Mouse (Mus musculus) hindbrain, embryonic 16.5 days (tissue): ENCODE measurements at regions not wholly inside any gene's neighbourhood (a gene's known extent, or its start where the extent isn't known, plus 50 kb on each side); places are given as distances from the start of the nearest gene placed in this dataset.
A peak's percentile ranks its signal among the peaks of the same experiment; 100 is the strongest.

Source experiments
- ATAC-seq: fragments of 200-750 bp; cut with Nextera tagmentation; 2 replicates; pipeline ENCODE4 v1.8.0; 2017; ENCODE audit warnings: moderate TSS enrichment, moderate library complexity
- H3K27ac ChIP-seq: fragments of 300-500 bp; sonication (generic); 2 replicates; pipeline ENCODE4 v1.5.1; 2014; ENCODE audit warnings: low read depth, mild to moderate bottlenecking, control low read depth, low read length, moderate library complexity
- H3K27me3 ChIP-seq: fragments of 300-500 bp; sonication (generic); replicated peaks from 2 replicates; pipeline ENCODE4 v1.6.1; 2014; ENCODE audit warnings: low read length; ENCODE audit not compliant: control insufficient read depth, insufficient read depth
- H3K36me3 ChIP-seq: fragments of 300-500 bp; sonication (generic); 2 replicates; pipeline ENCODE4 v1.6.1; 2014; ENCODE audit warnings: mild to moderate bottlenecking, low read length, moderate library complexity, mixed read lengths; ENCODE audit not compliant: control insufficient read depth, insufficient read depth
- H3K4me1 ChIP-seq: fragments of 300-500 bp; sonication (generic); 2 replicates; pipeline ENCODE4 v1.6.1; 2014; ENCODE audit warnings: low read depth, low read length; ENCODE audit not compliant: control insufficient read depth, insufficient read depth
- H3K4me2 ChIP-seq: fragments of 300-500 bp; sonication (generic); 2 replicates; pipeline ENCODE4 v1.6.1; 2014; ENCODE audit warnings: mild to moderate bottlenecking, low read length, control low read depth, moderate library complexity
- H3K4me3 ChIP-seq: fragments of 300-500 bp; sonication (generic); 2 replicates; pipeline ENCODE4 v1.5.1; 2014; ENCODE audit warnings: mild to moderate bottlenecking, low read length, control low read depth, moderate library complexity
- H3K9ac ChIP-seq: fragments of 300-500 bp; sonication (generic); 2 replicates; pipeline ENCODE4 v1.6.1; 2014; ENCODE audit warnings: low read depth, mild to moderate bottlenecking, control low read depth, low read length, moderate library complexity
- H3K9me3 ChIP-seq: fragments of 300-500 bp; sonication (generic); 2 replicates; pipeline ENCODE4 v1.6.1; 2014; ENCODE audit warnings: mild to moderate bottlenecking, low read length, moderate library complexity; ENCODE audit not compliant: control insufficient read depth
- WGBS: fragments of 180-500 bp; shearing (Covaris S2); extraction: QIAGEN DNeasy Blood & Tissue Kit; methylation state at CpG from one replicate; pipeline ENCODE4 v1.1.7; 2014; 5-methylcytosine and 5-hydroxymethylcytosine counted together

DNA sequence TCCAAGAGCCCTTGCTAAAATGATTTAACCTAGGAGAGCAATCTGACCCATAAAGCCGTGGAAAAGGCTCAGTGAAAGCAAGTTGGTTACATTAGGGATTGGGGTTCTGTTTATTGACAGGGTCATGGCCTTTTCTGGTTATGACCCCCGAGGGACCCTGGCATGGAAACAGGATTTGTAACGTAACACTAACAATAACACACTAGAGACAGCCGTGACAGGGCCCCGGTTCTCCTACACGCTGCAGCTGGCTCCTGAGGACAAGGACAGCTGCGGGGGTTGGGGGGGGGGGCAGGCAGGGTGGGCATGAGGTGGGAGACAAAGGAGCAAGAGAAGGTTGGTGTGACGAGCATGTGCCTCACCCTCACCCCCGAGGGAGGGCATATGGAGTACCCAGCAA lies 300.4 kb downstream of the Ets1 start:
- no peak for ATAC-seq
- no peaks in the 10 kb centered on the region for H3K9me3 ChIP-seq
- no peaks in the 10 kb centered on the region; the same call in 1 of the 2 replicates for H3K27me3 ChIP-seq
- no peaks in the 10 kb centered on the region; the same call in 1 of the 2 replicates for H3K4me1 ChIP-seq
- no peak overlapping the region for H3K27ac ChIP-seq
- no peak overlapping the region for H3K4me3 ChIP-seq
- H3K36me3 ChIP-seq, result no peaks in the 10 kb centered on the region
- H3K9ac ChIP-seq, result no peak overlapping the region
- no peak overlapping the region for H3K4me2 ChIP-seq
- whole genome bisulfite sequencing, result 39% methylated on average over 9 of the region's 9 CpGs

DNA sequence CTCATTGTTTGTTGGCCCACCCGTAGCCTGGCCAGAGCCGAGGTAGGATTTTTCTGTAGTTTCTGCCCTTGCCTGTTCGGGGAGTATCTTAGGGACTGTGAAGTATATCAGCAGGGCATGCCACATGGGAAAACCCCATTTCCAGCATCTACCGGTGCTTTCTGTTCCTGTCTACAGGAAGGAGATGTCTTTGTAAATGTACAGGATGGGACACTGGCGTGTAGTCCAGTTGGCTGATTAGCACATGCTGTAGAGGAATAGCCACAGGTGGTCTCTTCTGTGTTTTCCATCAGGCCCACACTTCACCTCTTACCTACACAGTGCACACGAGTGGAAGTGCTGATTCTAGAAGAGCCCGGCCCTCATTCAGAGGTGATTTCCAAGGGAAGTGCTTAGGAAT lies 301.4 kb downstream of the Ets1 start:
- Histone ChIP-seq H3K9ac (no peak overlapping the region), H3K9me3 (no peaks in the 10 kb centered on the region), H3K27me3 (no peaks in the 10 kb centered on the region; the same call in 1 of the 2 replicates), H3K27ac (no peak overlapping the region), H3K4me1 (no peaks in the 10 kb centered on the region; the same call in 1 of the 2 replicates), H3K4me2 (no peak overlapping the region), H3K4me3 (no peak overlapping the region), H3K36me3 (no peaks in the 10 kb centered on the region)
- WGBS, result 89% methylated on average over 7 of the region's 7 CpGs
- ATAC-seq, result no peak

DNA sequence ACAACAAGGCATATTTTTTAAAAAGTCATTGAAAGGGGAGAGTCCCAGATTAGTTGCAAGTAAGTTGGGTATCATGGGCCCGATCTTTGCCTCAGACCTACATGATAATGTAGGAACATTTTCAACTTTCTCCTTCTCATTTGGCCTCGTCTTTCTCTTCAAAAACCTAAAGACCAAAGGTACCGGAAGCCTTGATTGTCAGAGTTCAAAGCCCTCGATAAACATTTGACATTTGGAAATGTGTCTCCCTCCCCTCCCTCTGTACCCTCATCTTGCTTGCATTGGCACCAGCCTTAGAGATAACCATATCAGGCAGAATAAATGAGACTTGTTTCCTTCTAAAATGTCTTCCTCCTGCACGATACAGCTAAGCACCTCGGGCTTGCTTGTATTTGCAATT lies 302.8 kb downstream of the Ets1 start:
- Histone ChIP-seq H3K9me3 (no peaks in the 10 kb centered on the region), H3K4me1 (no peaks in the 10 kb centered on the region; the same call in 1 of the 2 replicates), H3K9ac (no peak overlapping the region), H3K36me3 (no peaks in the 10 kb centered on the region), H3K27ac (no peak overlapping the region), H3K27me3 (no peaks in the 10 kb centered on the region; the same call in 1 of the 2 replicates), H3K4me3 (no peak overlapping the region), H3K4me2 (no peak overlapping the region)
- ATAC-seq, result no peak
- 95% methylated on average over 6 of the region's 6 CpGs for WGBS

DNA sequence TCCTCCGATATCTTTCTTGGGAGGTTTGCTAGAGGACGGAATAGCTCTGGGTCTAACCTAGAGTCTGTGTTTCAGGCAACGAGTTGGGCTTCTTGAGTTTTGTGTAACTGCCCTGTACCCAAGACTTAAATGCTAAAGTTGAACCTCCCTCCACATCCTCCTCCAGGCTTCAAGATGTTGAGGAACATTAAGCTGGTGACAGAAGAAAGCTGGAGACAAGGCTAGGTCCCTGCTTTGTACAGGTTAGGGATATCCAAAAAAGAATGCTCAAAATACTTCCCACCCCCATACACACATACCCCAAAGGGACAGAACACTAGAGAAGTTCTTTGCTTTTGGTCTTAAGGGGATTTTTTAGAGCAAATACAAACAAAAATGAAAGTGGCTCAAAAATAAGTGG lies 303.6 kb downstream of the Ets1 start:
- Histone ChIP-seq H3K36me3 (no peaks in the 10 kb centered on the region), H3K9ac (no peak overlapping the region), H3K9me3 (no peaks in the 10 kb centered on the region), H3K4me3 (no peak overlapping the region), H3K27me3 (no peaks in the 10 kb centered on the region; the same call in 1 of the 2 replicates), H3K27ac (no peak overlapping the region), H3K4me2 (no peak overlapping the region), H3K4me1 (no peaks in the 10 kb centered on the region; the same call in 1 of the 2 replicates)
- ATAC-seq, result no peak
- WGBS, result 95% methylated on average over 3 of the region's 3 CpGs

DNA sequence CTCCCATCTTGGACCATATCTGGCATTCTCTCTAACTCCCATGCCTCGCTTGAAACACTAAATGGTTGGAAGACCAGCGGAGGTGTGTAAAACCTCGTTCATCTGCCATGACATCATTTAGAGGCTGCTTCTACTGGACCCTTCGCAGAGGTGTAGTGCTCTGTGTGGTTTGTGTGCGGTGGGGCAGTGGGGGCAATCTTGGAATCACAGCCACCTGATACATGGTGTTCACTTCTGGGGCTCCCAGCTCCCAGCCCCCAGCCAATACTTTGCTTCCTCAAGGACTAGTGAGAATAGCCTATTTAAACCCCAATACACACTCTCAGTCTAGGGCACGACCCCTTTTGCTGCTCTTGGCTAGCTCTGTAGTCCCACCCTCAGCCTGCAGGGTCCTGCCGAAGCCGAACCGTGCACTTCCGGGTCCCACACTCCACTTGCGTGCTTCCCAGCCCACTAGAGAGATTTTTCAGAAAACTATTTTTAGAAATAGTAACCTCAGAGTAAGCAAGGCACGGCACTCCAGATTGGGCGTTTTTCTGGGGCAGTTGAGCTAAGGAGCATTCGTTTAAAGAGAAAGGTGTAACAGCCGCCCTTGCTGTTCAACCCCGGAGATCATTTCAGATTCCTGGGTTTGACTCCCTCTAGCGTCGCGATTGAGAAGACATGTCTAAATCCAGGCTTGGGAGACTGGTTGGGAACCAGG lies 304.2 kb downstream of the Ets1 start:
- peak overlapping the region; percentile 46 for H3K4me3 ChIP-seq
- H3K9ac ChIP-seq, result peak overlapping the region; percentile 63
- H3K36me3 ChIP-seq, result no peaks in the 10 kb centered on the region
- ATAC-seq, result peak; percentile 90
- no peaks in the 10 kb centered on the region; the same call in 1 of the 2 replicates for H3K4me1 ChIP-seq
- H3K27me3 ChIP-seq, result no peaks in the 10 kb centered on the region; the same call in 1 of the 2 replicates
- H3K4me2 ChIP-seq, result peak overlapping the region; percentile 64
- H3K27ac ChIP-seq, result no peak overlapping the region
- no peaks in the 10 kb centered on the region for H3K9me3 ChIP-seq
- WGBS, result 23% methylated on average over 19 of the region's 19 CpGs

DNA sequence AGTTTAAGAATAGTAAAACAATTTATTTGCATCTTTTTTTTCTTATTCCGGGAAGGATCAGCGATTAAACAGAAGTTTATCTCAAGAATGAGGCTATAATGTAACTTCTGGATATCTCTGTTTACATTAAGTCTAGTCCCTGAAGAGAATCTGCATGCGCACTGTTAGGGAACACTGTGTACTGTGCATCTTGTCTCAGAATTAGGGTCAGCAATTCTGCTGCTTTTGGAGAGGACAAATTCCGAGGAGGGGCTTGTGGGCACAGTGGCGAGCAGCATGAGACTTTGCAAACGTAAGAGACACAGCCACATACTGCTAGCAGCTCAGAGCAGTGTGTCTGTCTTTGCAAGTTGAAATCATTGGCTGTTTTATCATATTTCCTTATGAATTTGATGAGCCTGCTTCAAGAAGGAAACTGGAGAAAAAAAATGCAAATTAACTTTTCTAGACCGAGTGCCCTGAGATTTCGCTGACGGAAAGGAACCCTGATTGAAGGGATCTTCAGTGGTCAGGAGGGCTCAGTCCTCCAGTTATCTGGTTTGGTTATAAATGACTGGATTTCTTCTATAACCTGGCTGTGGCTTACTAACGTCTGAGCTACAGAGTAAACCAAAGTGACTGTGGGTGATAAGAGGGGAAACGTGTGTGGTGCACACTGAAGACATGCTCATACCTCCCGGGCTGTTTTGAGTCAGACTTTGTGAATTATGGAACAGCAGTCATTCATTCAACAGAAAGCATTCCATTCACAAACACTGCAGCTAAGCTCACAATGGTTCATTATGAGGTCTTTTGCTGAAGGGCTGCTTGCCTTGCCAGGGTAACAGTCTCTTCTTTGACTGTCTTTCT lies 305.1 kb downstream of the Ets1 start:
- H3K4me2 ChIP-seq, result peak overlapping the region; percentile 64
- H3K9ac ChIP-seq, result no peak overlapping the region
- no peaks in the 10 kb centered on the region for H3K9me3 ChIP-seq
- H3K36me3 ChIP-seq, result no peaks in the 10 kb centered on the region
- H3K4me3 ChIP-seq, result 0 out of 2 replicates have a peak overlapping the region, but pooled peaks have one; percentile 18
- H3K27ac ChIP-seq, result no peak overlapping the region
- WGBS, result 32% methylated on average over 12 of the region's 12 CpGs
- H3K27me3 ChIP-seq, result no peaks in the 10 kb centered on the region; the same call in 1 of the 2 replicates
- peak; percentile 60; the same call in 1 of the 2 replicates for ATAC-seq
- no peaks in the 10 kb centered on the region; the same call in 1 of the 2 replicates for H3K4me1 ChIP-seq

DNA sequence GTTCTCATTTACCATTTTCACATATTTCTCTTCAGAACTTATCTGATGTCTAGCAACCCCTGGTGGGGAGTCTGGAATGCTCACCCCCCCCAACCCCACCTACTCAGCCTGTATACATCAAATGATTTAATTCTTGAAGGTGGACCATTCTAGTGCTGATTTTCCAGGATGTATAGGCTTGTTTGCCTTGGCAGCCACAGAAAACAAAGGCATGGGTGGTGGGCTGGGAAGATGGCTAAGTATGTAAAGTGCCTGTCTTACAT lies 305.7 kb downstream of the Ets1 start:
- Histone ChIP-seq H3K9ac (no peak overlapping the region), H3K9me3 (no peaks in the 10 kb centered on the region), H3K27ac (no peak overlapping the region), H3K4me1 (no peaks in the 10 kb centered on the region; the same call in 1 of the 2 replicates), H3K27me3 (no peaks in the 10 kb centered on the region; the same call in 1 of the 2 replicates), H3K36me3 (no peaks in the 10 kb centered on the region), H3K4me2 (no peak overlapping the region; the same call in 1 of the 2 replicates), H3K4me3 (no peak overlapping the region)
- no peak for ATAC-seq

DNA sequence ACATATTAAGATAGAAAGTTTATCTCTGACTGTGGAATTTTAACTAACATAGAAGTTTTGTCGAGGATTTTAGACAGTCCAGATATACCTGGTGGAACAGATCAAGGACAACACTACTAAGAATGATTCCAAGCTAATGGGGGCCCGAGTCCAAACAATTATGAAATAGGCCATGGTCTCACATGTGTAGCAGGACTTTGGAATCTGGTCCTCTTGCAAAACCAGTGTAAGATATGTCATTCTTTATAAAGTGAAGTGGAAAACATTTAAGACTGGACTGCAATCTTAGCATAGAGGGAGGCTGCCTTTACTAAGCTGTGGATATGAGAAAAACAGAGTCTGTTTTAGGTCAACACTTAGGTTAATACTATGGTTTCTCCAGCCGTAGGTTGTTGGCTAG lies 311.2 kb downstream of the Ets1 start:
- no peak for ATAC-seq
- Histone ChIP-seq H3K4me1 (no peaks in the 10 kb centered on the region), H3K36me3 (no peaks in the 10 kb centered on the region), H3K4me2 (no peak overlapping the region), H3K4me3 (no peak overlapping the region), H3K27me3 (no peaks in the 10 kb centered on the region), H3K27ac (no peak overlapping the region), H3K9me3 (no peaks in the 10 kb centered on the region), H3K9ac (no peak overlapping the region)
- 91% methylated on average over 3 of the region's 3 CpGs for WGBS

DNA sequence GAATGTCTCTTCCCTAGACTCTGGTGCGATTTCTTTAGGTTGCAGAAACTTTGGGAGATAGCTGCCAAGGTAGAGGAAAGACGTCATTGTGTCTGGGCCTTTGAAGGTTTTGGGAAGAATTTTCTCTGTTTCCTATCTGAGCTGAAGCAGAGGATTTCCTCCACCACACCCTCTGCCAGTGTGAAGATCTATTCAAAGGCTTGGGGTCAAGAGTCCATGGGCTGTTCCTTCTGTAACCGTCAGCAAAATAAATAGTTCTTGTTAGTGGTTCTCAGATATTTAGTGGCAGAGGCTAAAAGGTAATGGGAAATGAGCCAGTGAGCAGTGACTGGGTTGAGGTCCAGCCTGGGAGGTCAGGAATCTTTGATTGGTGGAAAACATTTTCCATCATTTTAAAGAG lies 313.0 kb downstream of the Ets1 start:
- Histone ChIP-seq H3K27ac (no peak overlapping the region), H3K4me3 (no peak overlapping the region), H3K9me3 (no peaks in the 10 kb centered on the region), H3K9ac (no peak overlapping the region), H3K36me3 (no peaks in the 10 kb centered on the region), H3K4me2 (no peak overlapping the region), H3K4me1 (no peaks in the 10 kb centered on the region), H3K27me3 (no peaks in the 10 kb centered on the region)
- 67% methylated on average over 3 of the region's 3 CpGs for whole genome bisulfite sequencing
- no peak for ATAC-seq
